Mouse (Mus musculus): ENCODE results near the gene H2-DMb2.

GRCm38 (mm10) chr17:34096497-34097010 is 46.6 kb upstream of the H2-DMb2 start:
- TF ChIP-seq POLR2AphosphoS5 (IDR thresholded peaks at IDR 0.05; ENCODE audit: borderline replicate concordance, low read depth, low read length) (no peak), CTCF (IDR thresholded peaks at IDR 0.05 in 2 of 3, conservative IDR thresholded peaks at IDR 0.05 in 1 of 3; ENCODE audit: control insufficient read depth in 1 of 3, insufficient read depth in 1 of 3, low read depth in 2 of 3, low read length in 3 of 3, poor library complexity in 1 of 3, severe bottlenecking in 1 of 3) (no peak), ZMIZ1 (IDR thresholded peaks at IDR 0.05; ENCODE audit: low read depth, low read length) (no peak), UBTF (IDR thresholded peaks at IDR 0.05; ENCODE audit: borderline replicate concordance, insufficient read depth, low read depth, low read length) (no peak)
